Mouse (Mus musculus) heart, postnatal 36 days (tissue): ENCODE measurements around the gene Kcnab1. TPM values are rescaled to one million over a fixed set of nuclear protein-coding genes. Genes with fewer than 3 reads are reported as not detected.
A peak's percentile ranks its signal among the peaks of the same experiment; 100 is the strongest.

Experiments used
- DNase-seq, 2 experiments: peaks; one replicate each; pipeline ENCODE4 v3.0.0; 2021 to 2022
- intact Hi-C: fragments of 180-260 bp; cut with DNase I; formaldehyde crosslinking; loops from one replicate; pipeline ENCODE4 v1.15.1; 2025
- total RNA-seq, 2 experiments: library from RNA; stranded (reverse); gene quantifications; 2 replicates each; pipeline ENCODE4 v1.2.3; 2021

Kcnab1 gene
- total RNA-seq, 2 experiments from 2014 or later: 2.3 to 3.5 TPM

DNA sequence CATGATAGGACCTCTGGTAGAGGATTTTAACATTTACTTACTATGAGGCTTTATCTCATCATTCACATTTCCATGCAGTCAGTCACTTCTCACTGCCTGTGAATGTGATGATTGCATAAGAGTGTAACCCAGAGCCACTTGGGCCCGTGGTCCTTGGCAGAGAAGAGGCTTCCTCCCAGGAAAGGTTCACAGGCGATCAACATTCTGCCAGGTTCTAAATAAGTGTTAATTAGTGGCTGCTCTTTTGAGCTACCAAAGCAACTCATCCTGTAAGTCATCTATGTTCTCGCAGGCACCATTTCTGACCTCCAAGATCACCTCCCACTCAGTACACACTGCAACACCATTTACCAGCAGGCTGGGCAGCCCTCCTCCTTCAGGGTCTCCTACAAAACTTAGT is 192.3 kb downstream of the Kcnab1 start:
- intact Hi-C loops: no loop called here
- DNase-seq: no peak

DNA sequence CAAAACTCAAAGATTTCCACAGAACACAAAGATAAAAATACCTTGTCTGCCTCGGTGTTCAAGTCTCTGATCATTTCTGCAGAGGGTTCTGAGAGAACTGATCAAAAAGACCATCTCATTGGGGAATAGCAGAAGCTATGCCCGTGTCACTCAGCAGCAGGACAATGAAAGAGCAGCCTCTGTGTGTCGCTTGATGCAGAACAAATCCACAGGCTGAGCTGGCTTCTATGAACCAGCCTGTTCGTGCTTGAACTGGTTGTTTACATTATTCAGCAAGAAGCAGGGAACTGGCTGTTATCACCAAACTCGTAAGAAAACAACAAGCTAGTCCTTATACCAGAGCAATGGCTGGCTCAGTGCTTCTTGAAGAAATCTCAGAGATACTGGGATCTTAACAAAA is 193.4 kb downstream of the Kcnab1 start:
- DNase-seq: no peak
- intact Hi-C loops: no loop called here

DNA sequence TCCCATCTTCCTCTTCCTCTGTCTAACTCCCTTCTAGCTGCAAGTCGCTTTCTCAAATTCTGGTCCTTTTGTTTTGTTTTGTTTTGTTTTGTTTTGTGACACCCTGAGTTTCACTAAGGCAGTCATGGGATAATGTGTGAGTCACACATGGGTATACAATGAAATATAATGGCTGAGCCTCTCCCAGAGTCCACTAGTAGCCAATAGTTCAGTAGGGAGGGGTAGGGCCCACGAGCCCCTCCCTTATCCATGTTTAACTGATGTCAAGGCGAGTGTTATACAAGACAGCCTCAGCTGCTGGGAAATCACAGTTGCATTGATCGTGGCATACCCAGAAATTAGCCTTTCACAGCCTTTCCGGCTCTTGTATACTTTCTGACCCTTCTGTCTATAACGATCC is 206.7 kb downstream of the Kcnab1 start:
- intact Hi-C loops: loop anchor here (5.0 kb wide), 3 partner anchors 66 to 546 kb away; no protein-coding TSS in a partner anchor
- no peak for DNase-seq

DNA sequence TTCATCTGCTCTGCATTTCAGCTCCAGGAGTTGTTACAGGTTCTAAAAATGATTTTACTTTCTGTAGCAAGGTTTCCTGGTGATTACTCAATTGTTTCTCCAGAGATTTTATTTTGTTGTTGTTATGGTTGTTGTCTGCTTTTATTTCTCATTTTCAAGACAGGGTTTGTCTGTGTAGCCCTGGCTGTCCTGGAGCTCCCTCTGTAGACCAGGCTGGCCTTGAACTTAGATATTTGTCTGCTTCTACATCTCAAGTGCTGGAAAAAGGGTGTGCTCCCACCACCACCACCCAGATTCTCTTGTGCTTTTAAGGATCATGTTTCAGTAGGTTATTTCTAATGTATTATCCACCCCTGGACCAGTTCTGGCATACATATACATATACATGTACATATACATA is 207.6 kb downstream of the Kcnab1 start:
- intact Hi-C loops: loop anchor here (5.0 kb wide), 3 partner anchors 66 to 546 kb away; no protein-coding TSS in a partner anchor

DNA sequence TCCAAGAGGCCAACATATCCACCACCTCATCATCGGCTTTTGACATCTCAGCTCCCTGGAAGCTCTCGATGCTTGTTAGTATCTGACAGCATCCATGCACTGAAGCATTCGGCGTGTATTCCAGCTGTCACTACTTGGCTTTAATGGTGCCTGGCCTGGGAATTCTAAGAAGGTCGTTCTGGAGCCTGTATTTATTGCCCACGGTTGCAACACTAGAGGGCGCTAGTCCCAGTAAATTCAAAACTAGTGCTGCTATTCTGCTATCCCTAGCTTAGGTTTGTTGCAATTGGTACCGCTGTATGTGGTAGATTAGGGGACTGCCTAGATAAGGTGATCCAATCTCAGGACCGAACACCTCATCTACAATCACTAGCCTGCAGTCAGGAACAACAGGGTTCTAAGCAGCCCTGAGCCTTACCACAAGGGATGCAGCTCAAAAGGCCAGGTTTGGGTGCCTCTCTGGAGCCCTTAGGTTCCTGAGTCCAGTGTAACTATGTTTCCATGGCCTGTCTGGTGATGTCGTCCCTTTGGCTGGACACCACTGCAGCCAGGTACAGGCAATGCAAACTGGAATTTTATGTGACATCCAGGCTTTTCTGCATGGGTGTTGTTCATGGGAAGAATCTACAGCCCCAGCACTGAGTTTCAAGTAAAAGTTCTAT is 208.8 kb downstream of the Kcnab1 start:
- intact Hi-C loops: loop anchor here (2.0 to 5.0 kb wide), 5 partner anchors 35 to 613 kb away; no protein-coding TSS in a partner anchor
- DNase-seq: peak; percentile 51 to 69

More for the DNA sequence above, 207.6 kb downstream of the Kcnab1 start:
- no peak for DNase-seq

DNA sequence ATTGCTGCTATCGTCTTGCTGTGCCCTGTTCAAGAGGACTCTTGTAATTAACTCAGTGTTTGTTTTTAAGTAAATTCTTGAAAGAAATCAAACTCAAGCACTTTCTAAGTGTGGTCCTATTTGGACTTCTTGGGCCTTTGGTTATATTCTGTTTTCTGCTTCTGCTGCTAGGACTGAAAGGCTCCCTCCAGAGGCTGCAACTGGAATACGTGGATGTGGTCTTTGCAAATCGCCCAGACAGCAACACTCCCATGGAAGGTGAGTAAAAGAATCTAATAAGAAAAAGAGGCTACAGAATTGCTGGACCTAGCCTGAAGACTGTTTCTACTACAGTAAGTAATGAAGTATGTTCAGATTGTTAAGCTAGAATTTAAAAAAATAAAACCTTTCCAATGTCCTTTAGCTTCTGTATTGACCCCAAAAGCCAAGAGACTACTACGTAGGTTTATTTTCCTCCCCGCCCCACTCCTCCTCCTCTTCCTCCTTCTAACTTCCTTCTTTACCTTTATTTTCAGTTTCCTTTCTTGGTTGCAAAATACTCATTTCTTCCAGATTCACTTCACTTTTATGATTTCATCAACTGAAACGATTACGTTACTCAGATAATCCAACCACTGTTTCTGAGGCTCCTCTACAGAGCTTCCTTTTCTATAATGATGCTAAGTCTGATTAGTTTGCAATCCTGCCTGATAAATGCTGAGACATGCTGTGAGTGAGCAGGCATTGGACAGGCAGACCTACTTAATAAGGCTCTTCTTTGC is 210.2 kb downstream of the Kcnab1 start:
- intact Hi-C loops: loop anchor here (2.0 to 5.0 kb wide), 5 partner anchors 33 to 611 kb away; no protein-coding TSS in a partner anchor
- no peak for DNase-seq

DNA sequence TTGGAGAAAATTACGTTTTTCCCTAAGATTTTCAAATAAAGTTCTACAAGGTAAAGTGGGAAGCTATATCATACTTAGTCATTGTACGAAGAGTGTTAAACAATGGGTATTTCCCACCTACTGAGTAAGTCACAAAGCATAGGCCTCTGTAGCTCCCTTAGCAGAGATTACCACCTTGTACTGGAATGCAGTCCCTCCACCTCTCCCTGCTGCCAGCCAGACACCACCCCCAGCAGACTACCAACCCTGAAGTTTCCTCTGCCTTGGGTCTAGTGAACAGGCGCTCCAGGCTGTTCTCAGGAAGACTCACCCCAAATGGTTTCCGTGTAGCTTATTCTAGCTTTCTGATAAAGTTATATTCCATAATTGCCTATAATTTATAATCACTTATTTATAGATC is 211.8 kb downstream of the Kcnab1 start:
- intact Hi-C loops: no loop called here
- DNase-seq: no peak

DNA sequence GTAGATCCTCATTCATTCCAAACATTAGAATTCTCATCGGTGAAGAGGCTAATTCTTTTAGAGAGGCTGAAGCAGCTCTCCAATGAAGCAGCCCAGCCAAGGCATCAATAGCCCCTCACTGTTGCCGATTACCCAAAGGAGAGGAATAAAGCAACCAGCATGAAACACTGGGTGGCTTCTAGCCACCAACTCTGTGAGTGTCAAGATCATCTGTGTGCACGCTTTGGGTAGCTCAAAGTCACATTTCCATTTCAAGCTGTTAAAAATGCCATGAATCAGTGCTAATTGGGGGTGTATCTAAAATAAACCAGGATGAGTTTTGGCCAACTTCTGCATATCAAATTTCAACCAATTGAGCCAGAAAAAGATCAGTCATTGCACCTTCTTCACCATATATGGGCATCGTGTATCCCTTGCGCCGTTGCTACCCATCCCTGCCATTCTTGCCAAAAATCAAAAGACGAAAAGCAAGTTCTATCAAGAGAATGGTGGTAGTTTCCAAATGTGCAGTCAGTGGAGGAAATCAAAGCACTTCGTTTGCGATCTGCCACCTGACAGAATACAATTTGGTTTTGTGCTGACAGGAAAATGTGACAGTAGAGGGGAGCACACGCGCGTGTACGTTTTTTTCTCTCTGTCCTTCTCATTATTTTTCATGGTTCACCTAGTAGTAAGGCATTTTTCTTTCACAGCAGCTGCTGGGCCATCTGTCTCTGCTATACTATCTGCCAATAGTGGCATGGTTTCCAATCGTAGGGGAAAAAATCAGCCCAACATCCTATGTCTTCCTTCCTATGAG is 213.0 kb downstream of the Kcnab1 start:
- DNase-seq: no peak
- intact Hi-C loops: no loop called here

DNA sequence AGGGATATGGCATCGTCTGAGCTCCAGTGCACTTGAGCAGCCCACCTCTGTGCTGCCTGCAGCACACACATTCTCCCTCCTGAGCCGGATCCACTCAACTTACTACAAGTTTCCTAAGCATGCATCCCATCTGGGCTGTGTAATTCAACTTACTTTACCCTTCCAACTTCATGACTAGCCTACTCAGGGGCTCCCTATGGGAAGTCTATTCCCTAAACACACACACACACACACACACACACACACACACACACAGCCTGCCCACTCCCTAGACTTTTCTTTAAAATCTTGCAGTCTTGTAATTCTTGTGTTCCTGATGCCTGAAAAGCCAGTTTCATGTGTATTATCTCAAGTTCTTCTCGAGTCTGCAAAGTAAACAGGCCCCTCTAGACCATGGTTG is 216.1 kb downstream of the Kcnab1 start:
- intact Hi-C loops: no loop called here
- no peak for DNase-seq

DNA sequence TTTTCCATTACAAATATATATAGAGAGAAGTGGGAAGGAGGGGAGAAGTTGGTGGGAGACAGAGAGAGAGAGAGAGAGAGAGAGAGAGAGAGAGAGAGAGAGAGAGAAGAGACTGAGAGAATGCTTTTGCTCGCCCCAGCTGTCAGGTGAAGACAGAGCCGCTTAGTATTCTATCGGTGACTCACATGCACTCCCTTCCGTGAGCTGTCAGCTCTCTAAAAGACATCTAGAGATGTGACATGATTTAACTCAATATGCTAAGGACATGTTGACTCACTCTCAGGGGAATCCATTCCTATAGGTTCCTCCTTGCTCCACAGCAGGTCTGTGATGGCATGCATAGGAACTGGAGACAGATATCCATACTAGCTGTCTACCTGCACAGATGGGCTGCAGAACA is 219.6 kb downstream of the Kcnab1 start:
- no peak for DNase-seq
- intact Hi-C loops: no loop called here

DNA sequence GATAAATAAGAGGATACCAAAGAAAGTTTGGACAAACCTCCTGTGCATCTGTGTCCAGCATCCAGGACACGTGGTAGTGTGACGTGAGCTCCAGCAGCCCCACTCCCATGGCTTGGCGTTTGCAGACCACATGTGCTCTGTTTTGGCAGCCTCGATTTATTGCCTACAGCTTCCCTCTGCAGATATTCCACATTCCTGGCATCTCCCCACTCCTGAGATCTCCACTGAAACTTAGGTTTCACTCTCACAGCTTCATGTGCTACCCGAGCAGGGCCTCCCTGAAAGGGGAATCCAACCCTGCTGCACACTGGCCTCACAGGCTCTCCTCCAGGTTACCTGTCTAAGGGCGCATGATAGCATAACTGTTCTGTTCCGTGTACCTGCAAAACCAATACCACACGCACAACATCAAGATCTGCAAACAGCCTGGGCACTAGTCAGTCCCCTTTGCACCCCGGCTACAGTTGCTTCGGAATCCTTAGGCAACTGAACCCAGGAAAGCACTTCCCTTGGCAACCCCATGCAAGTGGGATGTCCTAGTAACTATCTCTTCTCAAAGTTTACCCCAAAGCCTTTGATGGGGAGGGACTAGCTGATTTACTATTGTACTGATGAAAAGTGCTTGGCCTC is 228.8 kb downstream of the Kcnab1 start:
- intact Hi-C loops: no loop called here
- DNase-seq: no peak

DNA sequence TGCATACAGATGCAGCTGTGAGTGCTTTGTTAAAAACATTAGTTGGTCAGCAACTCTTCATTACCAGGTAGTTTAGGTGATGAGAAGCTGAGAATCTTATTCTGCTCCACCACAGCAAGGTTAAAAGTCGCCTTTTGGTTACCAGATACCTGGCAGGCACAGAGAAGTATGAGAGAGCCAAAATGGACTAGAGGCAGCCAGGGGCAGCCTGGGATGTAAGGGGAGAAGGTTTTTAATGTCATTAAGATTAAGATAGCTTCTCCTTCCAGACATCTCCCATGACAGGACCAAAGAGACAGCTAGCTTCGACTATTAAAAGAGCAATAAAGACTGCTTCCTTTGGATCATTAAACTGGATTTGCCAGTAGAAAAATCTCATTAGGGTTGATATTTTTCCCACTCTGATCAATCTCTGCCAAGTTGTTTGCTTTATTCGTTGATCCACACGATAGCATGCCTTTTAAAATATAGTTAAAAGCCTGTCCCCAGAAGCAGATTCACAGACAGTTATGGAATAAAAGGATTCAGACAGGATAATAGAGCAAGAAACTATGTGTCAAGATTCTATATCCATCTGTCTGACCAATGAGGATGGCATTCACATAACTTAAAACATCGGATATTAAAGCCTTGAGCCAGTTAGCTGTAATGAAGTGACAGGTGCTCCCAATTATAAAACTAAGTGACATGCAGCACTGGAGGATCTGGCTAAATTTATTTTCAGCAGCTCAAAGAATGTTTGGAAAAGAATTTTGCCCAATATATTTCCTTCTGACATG is 231.2 kb downstream of the Kcnab1 start:
- DNase-seq: no peak
- intact Hi-C loops: no loop called here

DNA sequence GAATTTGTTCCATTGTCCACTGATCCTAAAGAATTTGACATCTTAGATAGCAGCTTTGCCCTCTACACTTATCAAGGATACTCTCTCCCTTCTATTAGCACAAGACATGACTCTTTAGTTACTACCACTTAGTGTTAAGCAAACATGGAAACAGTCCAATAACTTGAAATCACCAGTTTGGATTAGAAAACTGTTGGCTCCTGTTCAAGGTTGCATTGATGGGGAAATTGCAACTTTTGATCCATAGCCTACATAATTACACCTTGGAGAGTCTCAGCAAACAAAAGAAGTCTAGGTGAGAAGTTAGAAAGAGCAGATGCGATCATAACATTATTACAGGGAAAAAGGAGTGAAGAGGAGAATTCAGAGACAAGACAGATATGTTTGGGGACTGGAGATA is 237.0 kb downstream of the Kcnab1 start:
- DNase-seq: no peak
- intact Hi-C loops: no loop called here

DNA sequence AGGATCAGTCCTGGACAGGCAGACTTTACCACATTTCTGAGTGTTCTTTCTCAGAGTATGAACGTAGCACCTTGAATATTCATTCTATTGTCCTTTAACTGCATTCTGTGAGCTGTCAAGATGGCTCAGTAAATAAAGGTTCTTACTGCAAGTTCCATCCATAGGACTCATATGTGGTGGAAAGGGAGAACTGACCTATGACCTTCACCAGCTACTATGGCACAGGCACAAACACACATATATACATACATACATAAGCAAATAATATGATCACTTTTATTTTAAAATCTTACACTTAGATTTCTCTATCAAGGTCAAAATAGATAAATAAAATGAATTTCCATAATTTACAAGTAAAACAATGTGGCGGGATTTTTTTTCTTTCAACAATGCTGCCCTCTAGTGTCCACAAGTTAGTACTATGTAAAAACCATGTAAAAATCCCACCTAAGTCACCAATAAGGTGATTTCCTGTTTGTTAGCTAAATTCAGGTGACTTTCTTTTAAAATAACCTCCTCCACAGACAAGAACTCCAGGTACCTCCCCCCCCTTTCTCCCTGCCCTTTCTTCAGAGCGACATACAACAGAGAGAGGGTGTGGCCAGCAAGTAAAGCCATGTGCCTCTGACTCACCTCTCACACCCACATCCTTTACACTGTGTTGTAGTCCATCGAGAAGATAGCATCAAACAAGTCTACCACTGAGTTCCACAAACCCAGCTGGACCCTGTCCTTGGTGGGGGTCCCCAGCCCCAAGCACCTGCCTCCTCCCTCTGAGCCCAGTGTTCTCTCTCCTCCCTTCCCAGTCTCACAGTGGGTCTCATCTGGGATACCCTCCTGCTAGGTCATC is 243.3 kb downstream of the Kcnab1 start:
- no peak for DNase-seq
- intact Hi-C loops: loop anchor here (2.0 to 10.0 kb wide), 2 partner anchors 34 to 512 kb away; no protein-coding TSS in a partner anchor

DNA sequence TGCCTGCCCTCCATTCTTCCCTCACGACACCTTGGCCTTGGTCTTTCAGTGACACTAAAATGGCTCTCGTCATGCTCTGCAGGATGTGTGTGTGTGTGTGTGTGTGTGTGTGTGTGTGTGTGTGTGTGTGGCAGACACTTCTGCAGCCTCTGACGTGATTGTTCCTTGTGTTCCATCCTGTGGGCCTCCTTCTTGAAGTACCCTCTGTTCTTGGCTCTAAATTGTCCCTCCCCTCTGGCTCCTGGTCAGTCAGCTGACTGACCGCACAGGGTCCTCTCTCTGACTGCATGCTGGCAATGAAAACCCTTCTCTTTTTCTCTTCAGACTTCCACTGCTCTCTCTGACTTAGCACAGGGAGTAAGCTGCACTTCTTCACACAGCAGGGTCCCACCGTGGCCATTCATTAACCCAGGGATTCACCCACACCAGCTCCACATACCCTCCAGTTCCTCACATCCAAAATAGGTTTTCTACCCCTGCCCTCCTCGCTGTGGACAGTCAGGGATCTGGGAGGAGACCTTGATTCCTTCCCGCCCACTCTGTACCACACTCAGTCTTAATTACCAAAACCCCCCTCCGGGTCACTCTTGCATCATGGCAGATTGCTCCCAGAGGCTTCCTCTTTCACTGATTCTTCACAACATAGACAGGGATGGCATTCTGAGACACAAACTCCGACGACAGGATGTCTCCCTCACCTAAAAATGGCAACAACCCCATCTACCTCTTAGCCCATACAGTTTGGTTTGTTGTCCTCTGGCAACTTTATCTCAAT is 244.3 kb downstream of the Kcnab1 start:
- DNase-seq: no peak
- intact Hi-C loops: loop anchor here (2.0 to 10.0 kb wide), 2 partner anchors 35 to 511 kb away; no protein-coding TSS in a partner anchor

DNA sequence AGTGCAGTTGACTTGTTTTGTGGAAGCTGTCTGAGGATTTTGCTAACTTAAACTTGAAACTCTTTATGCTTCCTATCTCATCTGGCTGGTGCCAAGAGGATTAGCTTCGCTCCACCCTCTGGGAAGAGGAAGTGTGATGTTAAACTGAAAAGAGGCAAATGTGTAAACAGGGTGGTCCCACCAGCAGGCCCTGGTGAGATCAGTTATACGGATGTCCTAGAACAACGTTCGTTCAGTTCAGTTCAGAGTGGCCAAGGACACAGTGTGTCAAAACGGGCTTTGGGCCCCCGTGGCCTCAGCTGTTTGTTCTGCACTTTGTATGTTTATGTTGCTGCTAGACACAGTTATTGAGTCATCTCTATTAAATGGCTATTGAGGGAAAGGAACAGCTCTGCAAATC is 246.3 kb downstream of the Kcnab1 start:
- intact Hi-C loops: loop anchor here (10.0 kb wide), 1 partner anchor 509 kb away; no protein-coding TSS in a partner anchor
- DNase-seq: no peak

DNA sequence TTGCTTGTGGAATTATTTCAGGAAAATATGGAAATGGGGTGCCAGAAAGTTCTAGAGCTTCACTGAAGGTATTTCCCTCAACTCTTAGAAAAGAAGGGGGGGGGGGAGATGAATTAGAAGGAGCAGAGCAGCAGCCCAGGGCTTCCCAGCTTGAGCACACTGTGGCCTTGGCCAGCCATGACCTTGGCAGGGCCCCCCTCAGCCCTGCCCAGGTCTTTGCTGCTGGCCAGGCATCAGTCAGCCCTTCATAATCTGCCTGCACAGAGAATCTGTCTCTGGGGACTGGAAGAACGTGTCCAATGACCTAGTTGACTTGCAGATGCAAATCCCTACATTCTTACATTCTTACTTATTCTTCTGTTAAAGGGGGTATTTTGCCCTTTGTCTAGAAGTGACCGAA is 249.1 kb downstream of the Kcnab1 start:
- no peak for DNase-seq
- intact Hi-C loops: loop anchor here (10.0 kb wide), 1 partner anchor 507 kb away; no protein-coding TSS in a partner anchor

DNA sequence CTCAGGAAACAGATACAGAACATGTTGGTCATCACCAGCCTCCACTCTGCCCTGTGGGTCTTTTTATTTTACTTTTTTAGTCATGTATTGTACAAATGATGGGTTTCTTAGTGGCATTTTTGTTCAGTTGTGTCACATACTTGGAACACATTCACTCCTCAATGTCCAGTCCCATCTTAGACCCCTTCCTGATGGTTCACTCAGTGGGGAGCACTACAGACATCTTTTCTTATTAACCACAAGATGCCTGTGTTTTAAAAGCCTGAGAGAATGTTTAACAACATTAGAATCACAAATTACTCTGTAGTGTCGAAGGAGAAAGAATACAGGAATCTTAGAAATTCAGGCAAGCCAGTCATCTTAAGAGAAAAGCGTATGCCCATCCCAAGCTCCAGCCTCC is 249.7 kb downstream of the Kcnab1 start:
- intact Hi-C loops: loop anchor here (10.0 kb wide), 1 partner anchor 506 kb away; no protein-coding TSS in a partner anchor
- no peak for DNase-seq
